16 mouse cellular contexts compared by ENCODE assay signal in the genomic region with DNA sequence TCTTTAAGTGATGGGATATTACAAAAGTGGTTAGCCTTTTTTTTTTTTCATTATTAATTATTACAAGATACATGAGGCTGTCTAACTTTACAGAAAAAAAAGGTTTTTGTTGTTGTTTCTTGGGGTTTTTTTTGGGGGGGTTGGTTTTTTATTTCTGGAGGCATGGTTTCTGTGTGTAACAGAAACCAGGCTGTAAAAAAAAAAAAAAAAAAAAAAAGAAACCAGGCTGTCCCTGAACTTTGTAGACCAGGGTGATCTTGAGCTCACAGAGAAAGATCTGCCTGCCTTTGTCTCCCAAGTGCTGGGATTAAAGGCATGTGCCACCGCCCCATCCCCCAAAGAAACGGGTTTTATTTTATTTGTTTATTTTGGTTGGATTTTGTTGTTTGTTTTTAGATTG. TPM values are rescaled to one million over a fixed set of nuclear protein-coding genes. Genes with fewer than 3 reads are reported as not detected.
DNase-seq lines count a peak whose midpoint lies in the region; ATAC-seq and TF ChIP-seq lines count a peak whose summit lies in the region.
"Had no signal": no experiment of that assay in that cellular context is flagged by ENCODE, and none has a peak within 500 bp of the region (broad histone marks: within the 10 kb centered on the region; RNA-seq: fewer than 3 reads in every experiment).

No protein-coding gene starts in this region.

- no peak for DNase-seq in heart, adult 8-10 months (ENCODE audit: low spot score)
- no peak for DNase-seq in lung, adult 2 months
- DNase-seq in liver, postnatal 0 days, result no peak
- DNase-seq in spleen, postnatal 10 days (ENCODE audit: low spot score in 2 of 2), result no peak
- DNase-seq: adrenal gland, postnatal 10 days; cerebellum, adult 18-20 months; cerebellum, postnatal 36 days; thymus, postnatal 14 days had no signal

- TF ChIP-seq POLR2A in lung, adult 2 months (IDR thresholded peaks at IDR 0.05; ENCODE audit: borderline replicate concordance, extremely low read depth, low read depth, low read length), result no peak

- H3K9ac ChIP-seq in heart, embryonic 14.5 days (ENCODE audit: low read length), result no peak overlapping the region
- no peak overlapping the region for H3K9ac ChIP-seq in lung, embryonic 16.5 days (ENCODE audit: low read length)
- no peak overlapping the region for H3K9ac ChIP-seq in liver, postnatal 0 days (replicated peaks)
- H3K9ac ChIP-seq: kidney, embryonic 15.5 days; limb, embryonic 15.5 days; midbrain, embryonic 13.5 days had no signal

- no peak for TF ChIP-seq EP300 in liver, postnatal 0 days (IDR thresholded peaks at IDR 0.05; ENCODE audit: low read depth)

- peaks cover 22 to 33% of the 10 kb centered on the region in 2 experiments for H3K4me1 ChIP-seq in heart, embryonic 14.5 days (ENCODE audit: control insufficient read depth in 2 of 2, insufficient read depth in 2 of 2, low read length in 2 of 2)
- H3K4me1 ChIP-seq in lung, embryonic 16.5 days (replicated peaks; ENCODE audit: control insufficient read depth, insufficient read depth, low read length), result peaks cover 27% of the 10 kb centered on the region
- H3K4me1 ChIP-seq in lung, adult 2 months (ENCODE audit: control insufficient read depth, insufficient read depth, low read length), result peaks cover 24% of the 10 kb centered on the region
- H3K4me1 ChIP-seq in brown adipose tissue, adult 24 weeks (ENCODE audit: control insufficient read depth, insufficient read depth, insufficient read length, low read length), result peaks cover 12% of the 10 kb centered on the region
- H3K4me1 ChIP-seq in liver, postnatal 0 days (ENCODE audit: insufficient read depth), result peaks cover 34% of the 10 kb centered on the region

- no peak for ATAC-seq in heart, embryonic 14.5 days (ENCODE audit: insufficient number of reproducible peaks, insufficient read depth, low FRiP score, low read depth)
- no peak for ATAC-seq in lung, embryonic 16.5 days (ENCODE audit: low read depth)
- no peak for ATAC-seq in liver, postnatal 0 days
- ATAC-seq: inflammation-experienced regulatory T-cells, adult 6 months; midbrain, embryonic 13.5 days had no signal

- 95% methylated on average over 2 of the region's 2 CpGs for WGBS in heart, embryonic 14.5 days
- WGBS in lung, embryonic 16.5 days, result 87% methylated on average over 2 of the region's 2 CpGs
- 79% methylated on average over 2 of the region's 2 CpGs for WGBS in lung, adult 2 months
- WGBS in liver, postnatal 0 days (ENCODE audit: insufficient replicate concordance), result 91% methylated on average over 2 of the region's 2 CpGs

- H3K4me3 ChIP-seq in heart, embryonic 14.5 days (ENCODE audit: control insufficient read depth in 1 of 2, insufficient read depth in 1 of 2, low read depth in 1 of 2, low read length in 2 of 2), result no peak overlapping the region
- H3K4me3 ChIP-seq in lung, embryonic 16.5 days (ENCODE audit: low read length), result no peak overlapping the region
- H3K4me3 ChIP-seq in lung, adult 2 months (replicated peaks; ENCODE audit: extremely low read depth, low read depth, low read length), result no peak overlapping the region
- peak overlapping the region; percentile 80 for H3K4me3 ChIP-seq in brown adipose tissue, adult 24 weeks (ENCODE audit: insufficient read depth, low read depth, low read length)
- H3K4me3 ChIP-seq in liver, postnatal 0 days (ENCODE audit: low read depth, low read length), result peak overlapping the region; percentile 79
- H3K4me3 ChIP-seq: limb, embryonic 15.5 days had no signal

- TF ChIP-seq CTCF in lung, adult 2 months (IDR thresholded peaks at IDR 0.05; ENCODE audit: insufficient read depth, low read length), result no peak
- no peak for TF ChIP-seq CTCF in liver, postnatal 0 days (IDR thresholded peaks at IDR 0.05; ENCODE audit: low read depth)

- peak overlapping the region; percentile 98; the same call in 1 of the 2 replicates for H3K4me2 ChIP-seq in heart, embryonic 14.5 days (ENCODE audit: low read length)
- H3K4me2 ChIP-seq in lung, embryonic 16.5 days (ENCODE audit: low read depth, low read length), result peak overlapping the region; percentile 93; the same call in 1 of the 2 replicates
- H3K4me2 ChIP-seq in liver, postnatal 0 days (ENCODE audit: low read depth, low read length), result peak overlapping the region; percentile 98

- peaks cover 14% of the 10 kb centered on the region for H3K36me3 ChIP-seq in heart, embryonic 14.5 days (ENCODE audit: control insufficient read depth, insufficient read depth, low read length)
- H3K36me3 ChIP-seq in lung, embryonic 16.5 days (ENCODE audit: control insufficient read depth, insufficient read depth, low read length), result no peaks in the 10 kb centered on the region
- peaks cover 19% of the 10 kb centered on the region for H3K36me3 ChIP-seq in liver, postnatal 0 days (replicated peaks; ENCODE audit: insufficient read depth, low read length)

- no peaks in the 10 kb centered on the region for H3K9me3 ChIP-seq in heart, embryonic 14.5 days (ENCODE audit: control insufficient read depth, low read length)
- H3K9me3 ChIP-seq in lung, embryonic 16.5 days (ENCODE audit: control insufficient read depth, low read length), result no peaks in the 10 kb centered on the region
- no peaks in the 10 kb centered on the region for H3K9me3 ChIP-seq in liver, postnatal 0 days (ENCODE audit: low read length)
- H3K9me3 ChIP-seq: hindbrain, embryonic 10.5 days; kidney, embryonic 15.5 days; limb, embryonic 15.5 days; midbrain, embryonic 13.5 days had no signal

- no peaks in the 10 kb centered on the region for H3K27me3 ChIP-seq in heart, embryonic 14.5 days (ENCODE audit: control insufficient read depth, insufficient read depth, low read length)
- no peaks in the 10 kb centered on the region for H3K27me3 ChIP-seq in lung, embryonic 16.5 days (ENCODE audit: control insufficient read depth, insufficient read depth, low read depth, low read length)
- no peaks in the 10 kb centered on the region for H3K27me3 ChIP-seq in liver, postnatal 0 days (ENCODE audit: insufficient read depth, low read length)
- H3K27me3 ChIP-seq: kidney, embryonic 15.5 days; limb, embryonic 15.5 days; midbrain, embryonic 13.5 days had no signal

- H3K27ac ChIP-seq in heart, embryonic 14.5 days (replicated peaks in 1 of 2; ENCODE audit: control insufficient read depth in 1 of 2, insufficient read depth in 1 of 2, low read depth in 2 of 2, low read length in 2 of 2), result no peak overlapping the region
- H3K27ac ChIP-seq in lung, embryonic 16.5 days (ENCODE audit: low read length), result no peak overlapping the region
- H3K27ac ChIP-seq in brown adipose tissue, adult 24 weeks (replicated peaks; ENCODE audit: low read depth, low read length), result no peak overlapping the region
- peak overlapping the region; percentile 61; the same call in 1 of the 2 replicates for H3K27ac ChIP-seq in liver, postnatal 0 days (ENCODE audit: low read depth)
- H3K27ac ChIP-seq: limb, embryonic 15.5 days; midbrain, embryonic 13.5 days had no signal

RNA-seq across cellular contexts. Expression of gene Tkt, which starts 3.8 kb away (rescaled TPM):
- polyA plus RNA-seq in heart, embryonic 14.5 days (2014; fragmentation: Nextera tagmentation; extraction: Ambion mirVana), result 31.5 and 46.1 TPM in 2 replicates
- 10 to 100 TPM; 21.4 to 28.7 (median 28.1) TPM for total RNA-seq in heart, adult 8-10 months (2022)
- polyA plus RNA-seq in lung, embryonic 16.5 days (2015; fragmentation: Nextera tagmentation; extraction: Ambion mirVana), result 244 and 251 TPM in 2 replicates
- polyA plus RNA-seq in lung, adult 2 months (2012; rRNA removed), result 223 and 271 TPM in 2 replicates
- 6,666 and 7,122 TPM in 2 replicates for polyA plus RNA-seq in brown adipose tissue, adult 24 weeks (2012; ENCODE audit: insufficient read depth, insufficient read length, missing spikeins)
- polyA plus RNA-seq in liver, postnatal 0 days (2015; fragmentation: Nextera tagmentation; extraction: Ambion mirVana), result 96.6 and 110 TPM in 2 replicates

Comparison
In these comparisons a context has a peak if more than half of its experiments do, and no peak if none do; other contexts are left out.
1. H3K4me3 ChIP-seq: peak in brown adipose tissue, adult 24 weeks (single experiment) and liver, postnatal 0 days (single experiment); none in heart, embryonic 14.5 days (0 of 2), lung, embryonic 16.5 days (single experiment) and lung, adult 2 months (single experiment).
2. RNA of gene Tkt, which starts 3.8 kb away (polyA plus RNA-seq): 6,666 to 7,122 TPM in brown adipose tissue, adult 24 weeks; 223 to 271 TPM in lung, adult 2 months, 244 to 251 TPM in lung, embryonic 16.5 days, 96.6 to 110 TPM in liver, postnatal 0 days and 31.5 to 46.1 TPM in heart, embryonic 14.5 days; every median in the first group is over 10 times any median in the second.
3. Peak in every context shown above with its lines, with median percentiles within 50 percentile points of each other: H3K4me2 ChIP-seq.